Mouse (Mus musculus) stomach, postnatal 0 days (tissue): ENCODE results near the gene Uap1.

Experiments used
- CTCF ChIP-seq: IDR thresholded peaks from 2 replicates; pipeline ENCODE4 v1.5.1; 2016; ENCODE audit warnings: antibody characterized with exemption, low read depth, mild to moderate bottlenecking, moderate library complexity
- EP300 ChIP-seq: optimal IDR thresholded peaks from 2 replicates; pipeline ENCODE3; 2016; ENCODE audit warnings: antibody characterized with exemption

GRCm38 (mm10) chr1:170150870-170151269, 23.9 kb downstream of the Uap1 start:
- TF ChIP-seq CTCF (no peak), EP300 (no peak)
